Mouse (Mus musculus) intestine, embryonic 16.5 days (tissue): ENCODE data around the gene Il33. TPM values are rescaled to one million over a fixed set of nuclear protein-coding genes. Genes with fewer than 3 reads are reported as not detected.
"Not testable (repeated sequence)": the region's sequence is repeated elsewhere in the genome, so short reads cannot be mapped to it uniquely, and the experiment has no call there.

Source experiments
- ATAC-seq: fragments of 200-750 bp; cut with Nextera tagmentation; 2 replicates; pipeline ENCODE4 v1.8.0; 2017; ENCODE audit warnings: moderate TSS enrichment, moderate library complexity
- H3K27ac ChIP-seq: fragments of 300-500 bp; sonication (generic); 2 replicates; pipeline ENCODE4 v1.5.1; 2014; ENCODE audit warnings: mild to moderate bottlenecking, low read length
- H3K27me3 ChIP-seq: fragments of 300-500 bp; sonication (generic); replicated peaks from 2 replicates; pipeline ENCODE4 v1.6.1; 2014; ENCODE audit warnings: low read length, control low read depth, mixed read lengths; ENCODE audit not compliant: control insufficient read depth, insufficient read depth
- H3K36me3 ChIP-seq: fragments of 300-500 bp; sonication (generic); 2 replicates; pipeline ENCODE4 v1.6.1; 2014; ENCODE audit warnings: low read length, control low read depth; ENCODE audit not compliant: control insufficient read depth, insufficient read depth
- H3K4me1 ChIP-seq: fragments of 300-500 bp; sonication (generic); 2 replicates; pipeline ENCODE4 v1.6.1; 2014; ENCODE audit warnings: low read length, control low read depth, mixed read lengths; ENCODE audit not compliant: control insufficient read depth, insufficient read depth
- H3K4me2 ChIP-seq: fragments of 300-500 bp; sonication (generic); 2 replicates; pipeline ENCODE4 v1.6.1; 2014; ENCODE audit warnings: low read depth, low read length, control low read depth
- H3K4me3 ChIP-seq: fragments of 300-500 bp; sonication (generic); 2 replicates; pipeline ENCODE4 v1.5.1; 2014; ENCODE audit warnings: mild to moderate bottlenecking, low read length
- H3K9ac ChIP-seq: fragments of 300-500 bp; sonication (generic); 2 replicates; pipeline ENCODE4 v1.6.1; 2014; ENCODE audit warnings: low read depth, low read length
- H3K9me3 ChIP-seq: fragments of 300-500 bp; sonication (generic); 2 replicates; pipeline ENCODE4 v1.6.1; 2016; ENCODE audit warnings: low read length, control low read depth; ENCODE audit not compliant: control insufficient read depth
- WGBS: fragments of 180-500 bp; shearing (Covaris S2); extraction: QIAGEN DNeasy Blood & Tissue Kit; methylation state at CpG from one replicate; pipeline ENCODE4 v1.1.7; 2014; 5-methylcytosine and 5-hydroxymethylcytosine counted together
- polyA plus RNA-seq: library from polyadenylated mRNA; unstranded; fragments of >200 nt; fragmentation: Nextera tagmentation; extraction: Ambion mirVana; gene quantifications from 2 replicates; pipeline ENCODE4 v1.2.1, GENCODE M21; 2015

Gene Il33
- polyA plus RNA-seq, 1 experiment from 2014 or later, result 17.4 TPM

DNA sequence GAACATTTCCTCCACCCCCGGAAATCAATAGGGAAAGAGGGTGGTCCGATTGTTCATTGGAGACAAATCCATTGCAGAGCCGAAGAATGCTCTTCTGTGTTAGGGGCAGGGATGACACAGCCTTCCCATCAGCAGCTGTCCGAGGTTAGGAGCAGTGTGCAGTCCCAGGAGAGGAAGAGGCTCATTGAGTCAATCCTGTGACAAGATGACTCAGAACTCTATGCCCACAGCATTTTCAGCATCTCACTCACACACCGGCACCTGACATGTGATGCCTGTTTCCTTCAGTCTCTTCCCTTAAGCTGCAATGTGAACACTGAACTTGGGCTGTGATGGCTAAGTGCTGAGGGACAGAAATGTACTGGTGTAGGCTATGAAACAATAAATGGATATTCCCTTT, 7.5 kb upstream of the Il33 start:
- no peak for ATAC-seq
- 80% methylated on average over 5 of the region's 5 CpGs for WGBS
- Histone ChIP-seq H3K4me1 (no peaks in the 10 kb centered on the region), H3K9ac (no peak overlapping the region), H3K36me3 (no peaks in the 10 kb centered on the region), H3K4me2 (no peak overlapping the region), H3K27me3 (no peaks in the 10 kb centered on the region), H3K27ac (no peak overlapping the region), H3K9me3 (no peaks in the 10 kb centered on the region), H3K4me3 (no peak overlapping the region)

DNA sequence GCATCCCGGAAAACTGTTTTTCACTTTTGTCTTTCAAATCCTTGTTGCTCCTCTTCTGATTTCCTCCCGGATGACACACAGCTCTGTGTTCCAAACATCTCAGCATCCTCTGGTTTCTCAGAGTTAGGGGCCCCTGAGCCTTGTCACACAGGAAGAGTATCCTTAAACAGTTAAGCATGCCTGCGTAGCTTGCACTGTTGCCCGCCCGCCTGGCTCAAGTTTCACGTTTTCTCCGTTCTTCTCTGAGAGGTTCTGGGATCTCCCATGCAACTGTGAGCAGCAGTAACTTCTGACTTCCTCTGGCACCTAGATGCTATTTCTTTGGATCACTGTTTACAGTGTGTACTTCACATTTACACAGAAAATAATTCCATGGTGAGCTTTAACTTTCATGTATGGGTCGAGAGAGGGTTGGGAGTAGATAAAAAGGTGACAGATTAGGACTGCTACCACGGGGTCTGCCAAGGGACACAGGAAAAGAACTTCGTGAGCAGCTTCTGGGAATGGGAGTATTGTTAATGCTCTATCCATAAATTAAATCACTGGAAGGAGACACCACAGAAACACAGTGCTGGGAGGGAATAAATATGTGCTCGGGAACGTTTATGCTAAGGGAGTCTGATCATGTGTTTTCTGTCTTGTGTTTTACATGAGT, 1.3 kb downstream of the Il33 start:
- peak; percentile 42; the same call in 1 of the 2 replicates for ATAC-seq
- no peaks in the 10 kb centered on the region for H3K36me3 ChIP-seq
- H3K4me1 ChIP-seq, result no peaks in the 10 kb centered on the region
- 36% methylated on average over 12 of the region's 12 CpGs for WGBS
- H3K27ac ChIP-seq, result peak overlapping the region; percentile 30; the same call in 1 of the 2 replicates
- peak overlapping the region; percentile 29 for H3K4me2 ChIP-seq
- peak overlapping the region; percentile 26 for H3K4me3 ChIP-seq
- no peaks in the 10 kb centered on the region for H3K27me3 ChIP-seq
- H3K9me3 ChIP-seq, result no peaks in the 10 kb centered on the region
- H3K9ac ChIP-seq, result 0 out of 2 replicates have a peak overlapping the region, but pooled peaks have one; percentile 6

DNA sequence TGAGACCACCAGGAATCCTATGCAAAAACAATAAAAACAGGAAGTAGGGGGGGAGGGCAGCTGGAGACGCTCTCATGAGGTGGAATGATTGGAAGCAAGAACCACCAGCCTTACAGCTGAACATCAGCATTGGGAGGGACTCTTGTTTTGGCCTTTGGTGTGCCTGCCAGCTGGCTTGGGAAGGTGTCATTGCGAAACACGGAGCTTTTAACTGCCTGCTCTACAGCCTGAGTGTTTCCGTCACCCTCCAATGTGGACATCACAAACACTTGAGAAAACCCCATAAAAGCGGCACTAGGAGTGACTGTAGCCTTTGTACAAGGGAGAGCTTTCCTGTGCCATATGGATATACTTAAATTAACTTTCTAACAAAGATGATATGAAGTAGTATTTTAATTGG, 5.4 kb downstream of the Il33 start:
- no peak for ATAC-seq
- H3K9me3 ChIP-seq, result no peaks in the 10 kb centered on the region
- no peak overlapping the region for H3K9ac ChIP-seq
- no peaks in the 10 kb centered on the region for H3K27me3 ChIP-seq
- WGBS, result 65% methylated on average over 5 of the region's 5 CpGs
- no peak overlapping the region for H3K4me3 ChIP-seq
- no peak overlapping the region for H3K27ac ChIP-seq
- H3K4me2 ChIP-seq, result no peak overlapping the region
- H3K4me1 ChIP-seq, result no peaks in the 10 kb centered on the region
- H3K36me3 ChIP-seq, result no peaks in the 10 kb centered on the region

DNA sequence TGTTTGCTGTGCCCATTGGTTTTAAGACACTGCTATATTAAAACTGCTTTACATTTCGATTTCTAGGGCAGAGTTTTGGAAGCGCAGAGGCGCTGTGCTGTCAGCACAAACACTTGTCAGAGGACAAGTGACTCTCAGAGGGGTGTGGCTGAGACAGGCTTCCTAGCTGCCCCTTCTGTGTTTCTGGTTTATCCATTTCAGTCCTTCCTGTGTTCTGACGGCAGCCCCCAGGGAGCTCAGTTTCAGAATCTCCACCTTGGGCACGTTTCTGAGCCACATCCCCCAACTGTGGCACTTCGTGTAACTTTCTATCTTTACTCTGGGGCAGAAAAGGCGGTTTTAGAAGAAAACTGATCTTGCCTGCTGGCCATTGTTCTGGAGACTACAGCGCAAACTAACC, 12.5 kb downstream of the Il33 start:
- Histone ChIP-seq H3K4me2 (no peak overlapping the region), H3K27me3 (no peaks in the 10 kb centered on the region), H3K4me3 (no peak overlapping the region), H3K27ac (no peak overlapping the region), H3K9ac (no peak overlapping the region), H3K9me3 (no peaks in the 10 kb centered on the region), H3K36me3 (no peaks in the 10 kb centered on the region), H3K4me1 (peaks cover 9% of the 10 kb centered on the region; the same call in 1 of the 2 replicates)
- WGBS, result 47% methylated on average over 8 of the region's 8 CpGs
- ATAC-seq, result no peak

DNA sequence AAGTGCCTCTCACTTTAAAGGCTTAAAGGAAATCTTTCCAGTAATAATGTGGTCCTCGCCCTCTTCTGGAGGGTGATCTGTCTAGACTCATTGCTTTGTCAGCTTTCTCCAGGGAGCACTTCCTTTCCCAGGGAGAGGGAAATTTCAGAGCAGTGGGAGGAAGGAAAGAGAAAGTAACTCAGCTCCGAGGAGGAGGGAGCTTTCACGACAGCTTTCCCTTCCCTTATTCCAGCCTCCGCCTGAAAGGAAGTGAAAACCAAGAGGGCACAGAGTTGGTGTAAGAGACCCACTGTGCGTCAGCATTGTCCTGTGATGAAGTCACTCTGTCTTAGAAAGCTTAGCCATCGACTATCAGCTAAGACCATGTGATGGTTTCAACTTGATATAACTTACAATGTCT, 15.3 kb downstream of the Il33 start:
- Histone ChIP-seq H3K9ac (peak overlapping the region; percentile 48), H3K4me1 (peaks cover 9% of the 10 kb centered on the region; the same call in 1 of the 2 replicates), H3K4me2 (no peak overlapping the region), H3K27me3 (no peaks in the 10 kb centered on the region), H3K36me3 (no peaks in the 10 kb centered on the region), H3K27ac (peak overlapping the region; percentile 35), H3K9me3 (no peaks in the 10 kb centered on the region), H3K4me3 (peak overlapping the region; percentile 15; the same call in 1 of the 2 replicates)
- WGBS, result 32% methylated on average over 6 of the region's 6 CpGs
- ATAC-seq, result peak; percentile 60

DNA sequence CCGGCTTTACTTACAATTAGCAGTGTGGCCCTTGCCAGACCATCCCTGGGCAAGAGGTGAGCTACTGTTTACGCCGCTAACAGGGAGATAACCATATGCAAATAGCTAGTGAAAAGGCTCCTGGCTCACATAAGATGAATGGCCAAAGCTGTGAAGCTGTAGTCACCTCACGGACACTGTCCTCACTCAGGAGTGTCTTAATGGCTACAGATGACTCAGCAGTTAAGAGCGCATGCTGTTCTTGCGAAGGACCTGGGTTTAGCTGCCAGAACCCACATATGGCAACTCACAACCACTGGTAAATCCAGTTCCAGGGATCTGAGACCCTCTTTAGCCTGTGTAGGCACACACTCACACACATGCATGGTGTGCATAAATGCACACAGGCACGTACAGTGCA, 16.3 kb downstream of the Il33 start:
- ATAC-seq, result no peak
- Histone ChIP-seq H3K36me3 (no peaks in the 10 kb centered on the region), H3K4me1 (peaks cover 11% of the 10 kb centered on the region), H3K27ac (no peak overlapping the region), H3K9ac (no peak overlapping the region), H3K27me3 (no peaks in the 10 kb centered on the region), H3K4me2 (no peak overlapping the region), H3K9me3 (no peaks in the 10 kb centered on the region), H3K4me3 (no peak overlapping the region)
- 80% methylated on average over 7 of the region's 7 CpGs for WGBS

DNA sequence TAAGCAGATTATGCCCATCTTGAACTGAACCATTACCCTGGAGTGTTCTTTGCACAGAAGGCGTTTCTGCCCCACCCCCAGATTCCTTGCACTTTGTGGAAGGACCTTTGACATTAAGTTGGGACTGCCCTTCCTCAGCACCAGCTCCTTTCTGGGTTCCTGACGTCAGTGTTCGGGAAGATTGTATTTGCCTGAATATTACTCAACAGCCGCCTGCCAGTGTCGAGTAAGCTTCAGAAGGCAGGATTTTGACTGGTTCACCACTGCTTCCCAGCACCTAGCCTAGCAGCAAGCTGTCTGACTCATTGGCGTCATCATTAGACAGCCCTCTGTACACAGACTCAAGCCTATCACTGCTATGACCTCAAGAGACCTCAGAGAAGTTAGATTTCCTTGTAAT, 17.4 kb downstream of the Il33 start:
- H3K4me2 ChIP-seq, result no peak overlapping the region
- 61% methylated on average over 6 of the region's 6 CpGs for WGBS
- H3K9ac ChIP-seq, result no peak overlapping the region
- H3K36me3 ChIP-seq, result no peaks in the 10 kb centered on the region
- no peaks in the 10 kb centered on the region for H3K27me3 ChIP-seq
- peaks cover 11% of the 10 kb centered on the region for H3K4me1 ChIP-seq
- peak; percentile 80 for ATAC-seq
- no peak overlapping the region for H3K27ac ChIP-seq
- H3K4me3 ChIP-seq, result no peak overlapping the region
- no peaks in the 10 kb centered on the region for H3K9me3 ChIP-seq

DNA sequence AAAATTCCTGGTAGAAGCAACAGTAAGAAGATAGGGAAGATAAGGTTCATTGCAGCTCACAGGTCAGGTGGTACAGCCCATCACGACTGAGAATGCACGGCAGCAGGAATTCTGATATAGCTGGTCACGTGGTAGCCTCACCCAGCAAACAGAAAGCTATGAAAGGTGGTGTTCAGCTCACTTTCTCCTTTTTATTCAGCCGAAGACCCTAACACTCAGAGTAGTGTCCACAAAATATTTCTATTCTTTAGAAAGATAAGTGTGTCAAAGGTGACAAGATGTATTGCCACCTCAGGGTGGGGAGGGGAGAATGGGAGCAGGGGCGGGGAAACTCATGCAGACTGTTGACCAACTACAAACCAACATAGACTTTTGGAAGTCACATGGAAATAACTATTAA, 19.5 kb downstream of the Il33 start:
- H3K4me2 ChIP-seq, result no peak overlapping the region
- H3K4me3 ChIP-seq, result no peak overlapping the region
- no peak overlapping the region for H3K27ac ChIP-seq
- 78% methylated on average over 5 of the region's 5 CpGs for WGBS
- no peaks in the 10 kb centered on the region for H3K9me3 ChIP-seq
- no peaks in the 10 kb centered on the region for H3K36me3 ChIP-seq
- no peaks in the 10 kb centered on the region for H3K27me3 ChIP-seq
- H3K4me1 ChIP-seq, result peaks cover 19% of the 10 kb centered on the region
- ATAC-seq, result no peak
- no peak overlapping the region for H3K9ac ChIP-seq

DNA sequence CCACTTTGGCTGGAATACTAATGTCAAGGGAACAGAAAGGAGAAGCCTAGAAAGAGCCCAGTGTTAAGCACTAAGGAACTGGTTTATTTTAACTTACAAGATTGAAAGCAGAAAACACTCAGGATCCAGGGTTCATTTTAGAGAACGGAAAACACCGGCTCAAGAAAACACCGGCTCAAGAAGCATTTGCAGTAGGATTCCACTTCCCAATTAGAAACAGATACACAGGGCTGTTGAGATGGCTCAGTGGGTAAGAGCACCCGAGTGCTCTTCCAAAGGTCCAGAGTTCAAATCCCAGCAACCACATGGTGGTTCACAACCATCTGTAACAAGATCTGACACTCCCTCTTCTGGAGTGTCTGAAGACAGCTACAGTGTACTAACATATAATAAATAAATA, 20.0 kb downstream of the Il33 start:
- H3K9ac ChIP-seq, result not testable (repeated sequence)

More for the DNA sequence above, 20.0 kb downstream of the Il33 start:
- not testable (repeated sequence) for H3K4me3 ChIP-seq, H3K36me3 ChIP-seq, H3K4me2 ChIP-seq, ATAC-seq, H3K9me3 ChIP-seq, H3K27me3 ChIP-seq, H3K27ac ChIP-seq
- 84% methylated on average over 4 of the region's 4 CpGs for WGBS
- H3K4me1 ChIP-seq, result peaks cover 15% of the 10 kb centered on the region
